Mouse (Mus musculus): Measurements from ENCODE around the gene Bhlha15. TPM values are rescaled to one million over a fixed set of nuclear protein-coding genes. Genes with fewer than 3 reads are reported as not detected.

The Bhlha15 gene
- 0.50 TPM in 2 replicates for polyA plus RNA-seq (2012; rRNA removed)

DNA sequence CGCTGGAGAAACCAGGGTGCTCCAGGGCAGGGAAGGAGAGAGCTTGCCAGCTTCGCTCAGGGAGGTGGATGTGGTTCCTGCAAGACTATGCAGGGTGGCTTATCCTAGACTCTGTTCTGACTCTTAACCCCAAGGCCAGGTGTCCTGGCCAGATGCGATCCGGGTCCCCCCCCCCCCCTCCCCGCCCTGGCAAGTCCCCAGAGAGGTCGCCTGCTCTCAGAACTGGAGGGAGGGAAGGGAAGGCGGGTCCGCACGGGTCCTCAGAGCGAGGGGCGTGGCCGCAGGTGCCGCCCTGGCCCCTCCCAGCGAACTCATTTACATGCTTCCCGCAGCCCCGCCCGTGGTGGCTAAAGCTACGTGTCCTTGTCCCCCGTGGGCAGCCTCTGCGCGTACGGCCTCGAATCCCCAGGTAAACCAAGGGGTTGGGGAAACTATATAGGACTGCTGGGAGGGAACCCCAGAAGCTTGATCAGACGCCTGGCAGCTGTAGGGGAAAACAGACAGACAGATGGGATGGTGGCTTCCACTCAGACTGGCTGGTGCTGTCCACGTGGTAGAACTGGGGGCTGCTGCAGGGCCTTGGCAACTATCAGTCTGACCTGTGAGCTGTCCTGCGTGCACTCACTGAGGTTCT, at the start of gene Bhlha15:
Gene Bhlha15, plus strand, starts transcription at position 337 of the 634 bp plus-strand sequence.
- DNase-seq (ENCODE audit: low spot score) = no peak

DNA sequence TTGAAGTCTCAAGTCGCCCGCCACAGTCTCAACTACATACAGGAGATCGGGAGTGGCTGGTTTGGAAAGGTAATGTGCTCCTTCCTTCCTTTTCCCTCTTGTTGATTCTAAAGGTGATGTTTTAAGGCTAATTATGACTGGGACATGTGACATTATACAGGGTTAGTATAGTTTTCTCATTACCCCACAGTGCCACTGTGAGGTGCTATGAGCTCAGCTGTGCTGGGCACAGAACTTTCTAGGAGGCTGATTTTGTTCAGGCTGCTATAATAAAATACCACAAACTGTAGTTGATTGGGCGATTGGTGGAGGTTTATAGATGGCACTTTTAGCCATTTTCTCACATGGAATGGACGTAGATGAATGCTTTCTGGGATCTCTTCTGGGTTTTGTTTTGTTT, 46.6 kb upstream of the Bhlha15 start:
- no peak for DNase-seq (ENCODE audit: low spot score)

DNA sequence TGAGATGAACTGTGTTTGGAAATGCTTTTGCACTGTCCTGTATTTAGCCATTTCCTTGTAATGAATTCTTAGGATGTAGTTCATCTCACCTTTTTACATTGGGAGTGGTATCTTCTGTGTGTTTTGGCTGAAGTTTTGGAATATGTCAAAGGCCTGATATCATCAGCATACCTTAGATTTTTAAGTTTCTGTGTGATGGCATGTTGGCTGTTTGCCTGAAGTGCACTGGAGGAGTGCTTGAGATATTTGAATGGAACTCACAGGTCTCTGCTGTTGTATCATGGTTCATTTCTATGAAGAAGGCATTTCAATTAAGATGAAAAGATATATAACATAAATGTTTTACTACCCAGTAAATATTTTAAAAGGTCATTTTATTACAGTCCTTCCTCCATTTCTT, 43.2 kb upstream of the Bhlha15 start:
- no peak for DNase-seq (ENCODE audit: low spot score)

DNA sequence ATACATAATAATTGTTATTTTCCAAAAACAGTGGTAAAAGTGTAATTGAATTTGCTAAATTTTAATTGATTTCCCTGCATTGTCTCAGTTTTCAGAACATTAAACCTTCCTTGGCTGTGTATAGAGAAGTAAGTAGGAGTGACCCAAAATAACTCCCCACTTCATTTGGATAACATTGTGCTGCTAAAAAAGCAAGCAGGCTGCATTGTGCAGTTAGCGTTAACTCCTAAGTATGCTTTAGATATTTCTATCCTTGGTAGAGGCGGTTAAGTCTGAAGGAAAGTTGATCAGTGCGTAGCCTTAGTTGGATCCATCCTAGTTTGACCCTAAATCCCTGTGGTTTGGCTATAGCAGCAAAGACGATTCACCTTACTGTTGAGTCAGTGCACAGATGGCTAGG, 40.6 kb upstream of the Bhlha15 start:
- DNase-seq (ENCODE audit: low spot score) = no peak

DNA sequence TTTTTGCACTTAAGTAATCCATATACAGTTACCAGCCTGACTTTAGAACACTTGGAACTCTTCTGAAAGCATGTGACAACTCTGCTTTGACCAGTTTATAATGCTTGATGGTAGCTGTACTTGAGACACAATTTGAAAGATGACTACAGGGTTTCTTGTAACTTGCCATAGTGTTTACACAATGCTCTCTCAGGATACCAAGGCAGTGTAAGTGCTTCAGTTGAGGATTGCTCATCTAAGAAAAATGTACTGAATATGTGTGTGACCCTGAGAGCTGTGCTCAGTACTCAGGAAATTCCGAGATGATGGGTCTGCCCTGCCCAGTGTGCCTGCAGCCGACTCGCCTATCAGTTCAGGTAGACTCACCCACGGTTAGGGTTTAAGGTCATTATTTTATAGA, 38.8 kb upstream of the Bhlha15 start:
- DNase-seq (ENCODE audit: low spot score) = no peak

DNA sequence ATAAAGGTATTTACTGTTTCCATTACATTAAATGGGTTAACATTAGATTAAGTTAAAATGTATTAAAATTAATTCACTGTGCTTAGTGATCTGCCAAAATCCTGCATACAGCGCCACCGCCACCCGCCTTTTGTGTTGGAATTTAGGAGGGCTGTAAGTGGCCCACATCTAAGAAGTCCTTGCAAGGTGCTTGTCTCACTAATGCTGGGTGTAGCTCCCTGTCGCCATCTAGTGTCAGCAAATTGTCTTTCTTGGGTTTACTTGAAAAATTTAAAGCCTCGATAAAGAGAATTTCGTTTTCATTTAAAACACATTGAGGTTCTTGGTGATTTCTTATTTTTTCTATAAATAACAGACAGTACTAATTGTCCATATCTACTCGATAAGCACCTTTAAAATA, 35.6 kb upstream of the Bhlha15 start:
- DNase-seq (ENCODE audit: low spot score) = no peak

DNA sequence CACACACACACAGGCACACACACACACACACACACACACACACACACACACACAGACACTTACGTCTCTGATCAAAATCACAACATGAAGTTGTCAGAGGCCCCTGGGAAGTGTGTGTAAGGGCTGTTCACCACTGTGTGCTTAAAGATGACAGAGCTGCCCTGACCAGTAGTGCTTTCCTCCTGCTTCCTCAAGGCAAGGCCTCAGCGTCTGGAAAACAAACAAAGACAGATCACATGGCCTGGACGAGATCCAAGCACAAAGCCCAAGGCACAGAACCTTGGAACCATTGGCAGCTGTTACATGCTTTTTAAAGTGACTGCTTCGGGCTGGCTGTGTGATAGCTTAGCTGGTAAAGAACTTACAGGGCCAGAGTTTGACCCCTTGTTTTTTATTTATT, 31.5 kb upstream of the Bhlha15 start:
- DNase-seq (ENCODE audit: low spot score) = no peak

DNA sequence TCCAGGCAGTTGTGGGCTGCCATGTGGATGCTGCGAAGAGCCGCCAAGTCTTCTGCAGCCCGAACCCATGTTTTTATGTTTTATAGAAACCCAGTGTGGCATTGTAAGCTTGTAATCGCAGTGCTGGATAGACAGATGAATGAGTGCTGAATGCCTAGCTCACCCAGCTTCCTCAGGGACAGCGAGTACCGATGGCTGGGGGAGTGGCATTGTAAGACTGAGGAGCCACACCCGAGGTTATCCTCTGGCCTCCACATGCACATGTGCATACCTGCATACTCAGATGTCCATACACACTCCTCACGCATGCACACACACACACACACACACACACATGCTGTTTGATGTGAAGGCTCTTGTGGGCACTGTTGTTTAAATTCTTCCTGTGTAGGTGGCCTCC, 30.9 kb upstream of the Bhlha15 start:
- no peak for DNase-seq (ENCODE audit: low spot score)

DNA sequence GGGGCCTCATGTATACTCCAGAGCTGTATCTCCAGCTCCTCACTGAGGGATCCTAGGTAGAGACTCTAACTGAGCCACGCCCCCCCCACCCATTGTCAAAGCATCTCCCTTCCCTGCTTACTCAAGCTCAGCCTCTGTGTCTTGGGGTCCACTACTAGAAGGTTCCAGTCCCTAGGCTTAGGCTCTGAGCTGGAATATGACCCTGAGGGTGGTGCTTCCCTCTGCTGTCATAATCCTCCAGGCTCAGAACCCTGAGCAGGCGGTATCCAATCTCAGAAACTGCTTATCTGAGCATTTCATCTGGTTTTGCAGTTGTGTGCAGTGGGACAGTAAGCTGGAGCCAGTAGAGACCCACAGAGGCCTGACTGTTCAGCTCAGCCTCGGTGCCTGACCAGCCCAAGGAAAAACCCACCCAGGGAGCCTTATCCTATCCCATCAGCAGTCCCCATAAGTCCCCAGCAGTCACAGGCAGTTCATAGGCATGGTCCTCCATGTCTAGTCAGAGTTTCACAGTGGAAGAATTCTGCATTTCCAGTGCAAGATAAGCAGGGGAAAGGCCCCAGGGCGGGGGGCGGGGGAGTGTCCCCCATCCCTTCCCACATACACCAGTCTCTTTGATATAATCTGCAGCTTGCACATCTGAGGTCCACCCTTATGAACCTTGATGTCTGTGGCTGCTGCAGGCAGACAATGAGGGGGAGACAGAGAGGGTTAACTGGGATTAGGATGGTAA, 27.8 kb upstream of the Bhlha15 start:
- no peak for DNase-seq (ENCODE audit: low spot score)

DNA sequence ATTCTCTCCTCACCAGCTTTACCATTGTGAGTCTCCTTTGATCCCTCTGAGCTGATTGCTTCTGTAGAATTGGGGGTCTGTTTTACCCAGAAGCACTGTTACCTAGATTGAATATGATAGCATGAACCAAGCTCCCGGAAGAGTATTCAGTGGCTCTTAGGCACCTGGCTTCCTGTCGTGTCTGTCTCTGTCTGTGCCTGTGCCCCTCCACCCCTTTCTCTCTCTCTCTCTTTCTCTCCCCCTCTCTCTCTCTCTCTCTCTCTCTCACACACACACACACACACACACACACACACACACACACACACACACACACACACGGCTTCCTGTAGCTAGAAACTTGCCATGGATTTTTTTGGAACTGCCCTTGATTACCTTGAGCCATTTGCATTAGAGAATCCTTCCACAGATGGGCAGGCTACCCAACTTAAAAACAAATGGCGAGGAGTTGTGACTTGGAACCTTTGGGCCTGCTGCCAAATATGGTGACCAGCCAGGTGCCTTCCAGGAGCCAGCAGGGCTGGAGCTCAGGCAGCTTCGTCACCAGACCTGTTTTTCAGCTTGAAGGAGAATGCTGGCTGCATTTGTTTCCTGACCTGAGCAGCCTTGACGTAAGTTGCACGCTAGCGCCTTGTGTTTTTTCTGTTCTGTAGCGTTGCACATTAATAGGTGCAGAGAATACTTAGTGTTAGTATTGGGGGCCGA, 27.1 kb upstream of the Bhlha15 start:
- DNase-seq (ENCODE audit: low spot score) = peak; percentile 44

DNA sequence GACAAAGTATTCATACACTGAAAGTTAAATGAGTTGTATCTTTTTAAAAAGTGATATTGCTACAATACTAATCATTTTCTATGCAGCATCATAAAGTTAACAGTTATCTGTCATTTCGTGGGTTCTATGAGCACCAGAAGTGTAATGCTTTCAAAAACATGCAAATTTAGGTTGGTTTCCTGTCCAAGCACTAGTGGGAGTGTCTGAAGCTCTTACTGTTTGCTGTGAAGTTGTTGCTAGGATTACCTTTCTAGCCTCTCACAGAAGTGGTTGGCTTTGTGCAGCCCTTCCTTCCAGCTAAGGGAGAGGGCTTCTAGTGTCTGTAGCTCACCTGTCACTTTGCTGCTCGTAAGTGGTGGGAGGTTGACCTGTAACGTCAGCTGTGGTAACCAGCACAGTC, 24.3 kb upstream of the Bhlha15 start:
- DNase-seq (ENCODE audit: low spot score) = no peak

DNA sequence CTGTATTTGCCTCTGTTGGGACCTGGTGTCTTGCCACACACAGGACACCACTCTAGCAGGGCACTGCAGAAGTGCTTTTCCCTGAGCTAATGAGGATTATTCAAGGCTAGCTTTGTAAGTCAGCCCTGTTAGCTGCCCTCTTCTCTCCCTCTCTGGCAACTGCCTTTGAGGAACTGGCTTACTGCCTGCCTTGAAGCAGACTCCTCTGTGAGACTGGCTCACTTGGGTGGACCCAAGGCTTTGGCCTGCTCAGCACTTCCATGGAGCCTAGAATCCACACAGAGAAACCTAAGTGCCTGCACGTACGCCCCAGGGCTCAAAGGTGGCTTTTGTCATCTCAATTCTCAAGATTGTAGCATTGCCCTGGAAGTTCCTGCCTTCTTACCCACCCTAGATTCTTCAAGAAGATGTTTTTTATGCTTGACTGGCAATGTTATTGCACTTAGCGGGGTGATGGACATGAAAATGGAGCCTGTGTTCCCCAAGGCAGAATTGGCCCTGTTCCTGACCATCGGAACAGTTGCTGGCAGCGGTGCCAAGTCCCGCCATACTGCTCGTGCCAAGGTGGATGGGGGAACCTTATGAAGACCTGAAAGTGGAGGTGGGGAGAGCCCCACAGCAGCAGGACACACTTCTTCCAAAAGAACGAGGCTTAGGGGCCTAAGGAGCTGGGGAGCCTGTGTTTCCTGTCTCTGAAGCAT, 20.7 kb upstream of the Bhlha15 start:
- DNase-seq (ENCODE audit: low spot score) = no peak

DNA sequence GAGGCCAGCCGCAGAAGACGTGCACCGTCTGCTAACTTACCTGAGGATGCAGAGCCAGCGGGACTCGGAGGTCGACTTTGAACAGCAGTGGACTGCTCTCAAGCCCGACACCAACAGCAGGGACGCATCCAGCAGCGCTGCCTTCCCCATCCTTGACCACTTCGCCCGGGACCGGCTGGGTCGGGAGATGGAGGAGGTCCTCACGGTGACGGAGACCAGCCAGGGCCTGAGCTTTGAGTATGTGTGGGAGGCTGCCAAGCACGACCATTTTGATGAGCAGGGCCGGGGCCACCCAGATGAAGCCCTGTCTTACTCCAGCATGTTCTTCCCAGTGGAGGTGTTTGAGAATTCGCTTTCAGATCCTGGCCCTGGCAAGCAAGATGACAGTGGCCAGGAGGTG, 16.4 kb upstream of the Bhlha15 start:
- no peak for DNase-seq (ENCODE audit: low spot score)

DNA sequence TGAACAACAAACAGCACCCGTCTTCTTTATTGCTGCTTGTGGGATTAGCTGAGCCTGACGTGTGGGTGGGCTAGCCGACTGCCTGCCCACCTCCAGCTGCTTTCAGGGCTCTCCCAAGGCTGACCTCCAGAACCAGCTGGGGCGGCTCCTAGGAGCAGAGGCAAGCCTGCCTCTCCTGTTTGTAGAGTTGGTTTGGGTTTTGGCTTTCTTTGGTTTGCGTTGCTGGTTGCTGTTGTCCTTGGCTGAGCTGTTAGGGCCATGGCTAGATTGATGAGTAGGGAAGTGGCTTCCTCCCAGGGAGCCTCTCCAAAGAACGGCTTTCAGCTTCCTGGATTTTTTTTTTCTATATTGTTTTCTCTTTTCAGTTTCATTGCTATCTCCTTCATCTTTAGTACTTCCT, 11.9 kb upstream of the Bhlha15 start:
- no peak for DNase-seq (ENCODE audit: low spot score)

DNA sequence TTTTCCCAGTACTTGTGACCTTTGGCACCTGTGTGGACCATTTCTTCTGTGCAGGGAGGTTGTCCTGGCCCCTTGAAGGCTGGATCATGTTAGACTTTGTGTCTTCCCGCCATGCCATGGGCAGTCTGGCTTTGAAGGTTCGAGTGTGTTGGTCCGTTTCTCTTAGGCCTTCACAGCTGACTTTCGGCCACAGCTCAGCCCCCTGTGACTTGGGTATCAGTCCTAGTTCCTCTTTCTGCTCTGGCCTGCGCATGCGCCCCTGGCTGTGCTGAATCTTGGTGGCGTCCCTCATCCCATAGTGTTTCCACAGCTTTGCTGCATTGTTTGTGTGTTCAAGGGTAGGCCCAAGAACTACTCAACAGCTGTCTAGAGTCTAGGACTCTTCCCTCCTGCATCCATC, 8.8 kb upstream of the Bhlha15 start:
- DNase-seq (ENCODE audit: low spot score) = no peak

DNA sequence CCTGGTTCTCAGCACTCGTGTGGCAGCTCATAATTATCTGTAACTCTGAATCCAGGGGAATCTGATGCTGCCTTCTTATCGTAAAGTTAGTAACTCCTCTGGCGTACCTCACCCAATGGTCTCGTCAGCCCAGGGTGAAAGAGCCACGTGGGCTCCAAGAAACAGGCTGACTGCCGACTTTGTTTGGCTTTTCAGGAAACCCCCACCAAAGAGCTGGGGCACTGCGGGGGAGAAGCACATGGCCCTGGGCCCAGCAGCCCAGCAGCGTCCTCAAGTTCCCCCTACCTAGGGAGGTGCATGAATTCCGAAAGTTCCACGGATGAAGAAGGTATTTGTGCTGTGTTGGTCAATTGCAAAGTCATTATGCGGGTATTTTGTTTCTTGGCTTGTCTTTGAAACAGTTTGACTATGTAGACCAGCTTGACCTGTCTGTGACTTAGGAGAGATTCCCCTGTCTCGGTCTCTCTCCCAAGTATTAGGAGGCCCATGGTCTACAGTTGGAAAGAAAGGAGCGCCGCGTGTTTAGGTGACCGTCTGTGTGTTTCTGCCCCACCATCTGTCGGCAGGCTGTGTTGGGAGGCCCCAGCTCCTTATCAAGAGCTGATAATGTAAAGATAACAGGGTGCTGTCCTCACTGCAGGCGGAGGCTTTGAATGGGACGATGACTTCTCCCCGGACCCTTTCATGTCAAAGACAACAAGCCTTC, 7.4 kb upstream of the Bhlha15 start:
- no peak for DNase-seq (ENCODE audit: low spot score)

DNA sequence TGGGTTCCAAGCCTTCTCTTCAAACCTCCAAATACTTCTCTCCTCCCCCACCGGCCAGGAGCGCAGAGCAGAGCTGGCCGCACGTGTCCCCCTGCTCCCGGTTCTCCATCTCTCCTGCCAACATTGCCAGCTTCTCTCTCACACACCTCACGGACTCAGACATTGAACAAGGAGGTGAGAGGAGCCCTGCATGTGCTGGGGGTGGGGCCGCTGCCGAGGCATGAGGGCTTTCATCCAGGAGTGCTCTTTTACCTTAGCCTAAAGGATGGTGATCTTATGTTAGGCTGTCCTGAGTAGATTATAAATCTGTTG, 6.9 kb upstream of the Bhlha15 start:
- no peak for DNase-seq (ENCODE audit: low spot score)

DNA sequence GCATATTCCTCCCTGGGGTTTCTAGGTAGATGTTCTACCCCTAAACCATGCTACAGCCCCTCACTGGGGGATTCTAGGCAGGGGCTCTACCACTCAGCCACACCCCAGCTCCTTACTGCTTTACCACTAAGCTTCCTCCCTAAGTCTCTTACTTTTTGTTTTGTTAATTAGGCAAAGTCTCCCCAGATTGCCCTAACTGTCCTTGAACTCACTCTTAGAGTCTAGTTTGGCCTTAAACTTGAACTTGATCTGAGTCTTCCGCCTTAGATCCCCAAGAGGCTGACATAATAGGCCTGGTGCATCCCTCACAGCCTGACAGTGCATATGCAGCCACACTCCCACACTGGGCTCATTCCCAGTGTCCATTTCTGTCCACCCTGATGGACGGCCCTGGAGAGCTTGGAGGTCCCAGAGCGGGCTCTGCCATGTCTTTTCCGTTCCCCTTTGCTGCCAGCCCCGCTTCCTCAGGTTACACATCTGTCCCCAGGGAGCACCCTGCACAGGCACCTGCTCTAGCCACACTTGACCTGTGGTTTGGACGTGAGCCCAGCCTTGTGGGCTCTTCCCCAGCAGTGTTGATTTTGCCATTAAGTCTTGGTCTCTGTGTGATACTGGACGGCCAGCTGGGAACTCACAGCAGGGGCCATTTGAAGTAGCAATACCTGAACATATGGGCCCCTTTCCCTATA, 6.3 kb upstream of the Bhlha15 start:
- no peak for DNase-seq (ENCODE audit: low spot score)

DNA sequence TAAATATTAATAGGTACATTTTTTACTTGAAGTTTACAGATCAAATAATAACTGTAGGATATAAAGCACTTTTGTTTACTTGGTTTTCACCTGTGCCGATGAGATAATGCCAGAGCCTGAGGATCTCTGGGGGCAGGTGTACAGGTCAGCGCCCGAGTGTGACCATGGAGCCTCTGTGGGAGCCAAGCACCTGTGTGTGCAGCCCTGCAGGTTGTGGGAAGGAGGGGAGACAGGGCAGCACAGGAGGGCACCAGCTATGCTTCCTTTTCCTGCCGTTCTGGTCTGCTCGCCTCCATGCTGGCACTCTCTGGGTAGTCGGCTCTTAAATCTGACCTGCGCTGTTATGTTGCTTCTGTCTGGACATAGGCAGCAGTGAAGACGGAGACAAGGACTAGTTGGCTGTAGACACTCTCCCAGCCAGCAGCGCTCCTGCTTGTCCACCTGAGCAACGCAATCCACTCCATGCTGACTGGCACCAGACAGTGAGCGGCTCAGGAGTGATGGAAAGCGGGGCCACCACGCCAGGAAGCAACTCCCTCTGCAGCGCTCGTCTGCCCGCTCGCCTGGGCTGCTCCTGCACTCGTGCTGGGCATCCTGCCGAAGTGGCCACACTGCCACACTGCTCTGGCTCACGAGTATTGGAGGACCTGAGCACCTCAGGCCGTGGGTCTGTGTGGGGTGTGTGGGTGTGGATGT, 5.6 kb upstream of the Bhlha15 start:
- DNase-seq (ENCODE audit: low spot score) = no peak

DNA sequence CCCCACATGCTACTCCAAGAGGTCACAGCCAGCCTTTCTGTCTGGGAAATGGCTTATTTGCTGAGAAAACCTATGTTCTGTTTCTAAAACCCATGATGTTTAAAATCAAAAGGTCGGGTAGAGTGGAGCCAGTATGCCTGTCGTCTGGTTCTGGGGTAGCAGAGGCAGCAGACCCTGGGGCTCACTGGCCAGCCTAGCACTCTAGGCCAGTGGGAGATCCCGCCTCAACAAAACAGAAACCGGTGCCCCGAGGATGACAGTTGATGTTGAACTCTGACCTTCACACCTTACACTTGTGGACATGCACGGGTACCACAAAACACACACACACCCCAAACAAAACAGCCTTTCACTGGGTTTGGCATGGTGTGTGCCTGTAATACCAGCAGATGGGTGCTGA, 1.7 kb upstream of the Bhlha15 start:
- DNase-seq (ENCODE audit: low spot score) = no peak

DNA sequence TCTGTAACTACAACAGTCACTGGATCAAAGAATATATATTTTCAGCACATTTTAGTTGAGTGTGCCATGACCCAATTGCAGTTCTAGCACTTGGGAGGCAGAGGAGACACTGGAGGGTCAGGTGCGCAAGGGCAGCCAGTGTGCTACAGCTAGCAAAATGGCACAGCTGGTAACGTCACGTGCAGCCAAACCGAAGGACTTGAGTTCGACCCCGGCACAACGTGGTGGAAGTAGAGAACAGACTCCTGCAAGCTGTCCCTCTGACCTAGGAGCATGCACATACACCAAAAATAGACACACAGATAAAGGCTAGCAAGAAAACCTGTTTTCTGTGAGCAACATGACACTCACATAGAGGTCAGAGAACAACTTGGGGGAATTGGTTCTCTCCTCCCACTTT, 759 bp upstream of the Bhlha15 start:
- DNase-seq (ENCODE audit: low spot score) = no peak
